Mouse (Mus musculus): ENCODE results near the gene Cox5b. TPM values are rescaled to one million over a fixed set of nuclear protein-coding genes. Genes with fewer than 3 reads are reported as not detected.

The Cox5b gene
- total RNA-seq, 2 experiments from 2014 or later: 586 to 651 TPM

GRCm38 (mm10) chr1:36682620-36683355, 8.5 kb upstream of the Cox5b start, which contains the start of gene Fam178b:
Fam178b (minus strand) TSS chr1:36683183.
- no peak for DNase-seq (ENCODE audit: low spot score in 2 of 2)

GRCm38 (mm10) chr1:36683810-36684467, 7.3 kb upstream of the Cox5b start:
- peak; percentile 77 to 80 for DNase-seq (ENCODE audit: low spot score in 2 of 2)

- DNase-seq (ENCODE audit: low spot score in 2 of 2): no peak
These were observed 496 bp upstream of the Cox5b start for GRCm38 (mm10) chr1:36690671-36691235.

- DNase-seq (ENCODE audit: low spot score in 2 of 2): no peak
These were observed 3.6 kb downstream of the Cox5b start for GRCm38 (mm10) chr1:36694871-36695270.

GRCm38 (mm10) chr1:36696411-36696810, 5.2 kb downstream of the Cox5b start:
- DNase-seq (ENCODE audit: low spot score in 2 of 2): no peak

- DNase-seq (ENCODE audit: low spot score in 2 of 2): no peak
These were observed 5.8 kb downstream of the Cox5b start for GRCm38 (mm10) chr1:36697030-36697429.

- DNase-seq (ENCODE audit: low spot score in 2 of 2): peak; percentile 34 to 60
These were observed 15.9 kb downstream of the Cox5b start for GRCm38 (mm10) chr1:36707166-36707565.

GRCm38 (mm10) chr1:36707797-36708196, 16.5 kb downstream of the Cox5b start:
- DNase-seq (ENCODE audit: low spot score in 2 of 2): no peak

- DNase-seq (ENCODE audit: low spot score in 2 of 2): no peak
These were observed 17.4 kb downstream of the Cox5b start for GRCm38 (mm10) chr1:36708626-36709025.

- peak in 1 of 2 experiments; percentile 46 for DNase-seq (ENCODE audit: low spot score in 2 of 2)
These were observed 18.0 kb downstream of the Cox5b start for GRCm38 (mm10) chr1:36709055-36709853.

GRCm38 (mm10) chr1:36709854-36710280, 18.6 kb downstream of the Cox5b start, which contains the start of gene 4933424G06Rik:
4933424G06Rik (plus strand) TSS chr1:36710149.
- peak; percentile 98 for DNase-seq (ENCODE audit: low spot score in 2 of 2)

- no peak for DNase-seq (ENCODE audit: low spot score in 2 of 2)
These were observed 19.9 kb downstream of the Cox5b start for GRCm38 (mm10) chr1:36711104-36711503.

GRCm38 (mm10) chr1:36714311-36714710, 23.1 kb downstream of the Cox5b start, which contains the start of gene Actr1b:
Actr1b (minus strand) TSS chr1:36714422.
- no peak for DNase-seq (ENCODE audit: low spot score in 2 of 2)

GRCm38 (mm10) chr1:36718786-36719185, 27.5 kb downstream of the Cox5b start:
- no peak for DNase-seq (ENCODE audit: low spot score in 2 of 2)

GRCm38 (mm10) chr1:36723146-36724056, 32.2 kb downstream of the Cox5b start:
- no peak for DNase-seq (ENCODE audit: low spot score in 2 of 2)

GRCm38 (mm10) chr1:36724057-36724431, 32.8 kb downstream of the Cox5b start:
- no peak for DNase-seq (ENCODE audit: low spot score in 2 of 2)

GRCm38 (mm10) chr1:36737300-36737699, 46.1 kb downstream of the Cox5b start:
- peak; percentile 84 to 87 for DNase-seq (ENCODE audit: low spot score in 2 of 2)

GRCm38 (mm10) chr1:36739231-36739630, 48.0 kb downstream of the Cox5b start:
- no peak for DNase-seq (ENCODE audit: low spot score in 2 of 2)

GRCm38 (mm10) chr1:36743046-36743445, 51.8 kb downstream of the Cox5b start:
- DNase-seq (ENCODE audit: low spot score in 2 of 2): no peak

Measured in left cerebral cortex, adult 18-20 months (tissue).